Mouse (Mus musculus): ENCODE results near the gene Gad2.

The Gad2 gene

DNA sequence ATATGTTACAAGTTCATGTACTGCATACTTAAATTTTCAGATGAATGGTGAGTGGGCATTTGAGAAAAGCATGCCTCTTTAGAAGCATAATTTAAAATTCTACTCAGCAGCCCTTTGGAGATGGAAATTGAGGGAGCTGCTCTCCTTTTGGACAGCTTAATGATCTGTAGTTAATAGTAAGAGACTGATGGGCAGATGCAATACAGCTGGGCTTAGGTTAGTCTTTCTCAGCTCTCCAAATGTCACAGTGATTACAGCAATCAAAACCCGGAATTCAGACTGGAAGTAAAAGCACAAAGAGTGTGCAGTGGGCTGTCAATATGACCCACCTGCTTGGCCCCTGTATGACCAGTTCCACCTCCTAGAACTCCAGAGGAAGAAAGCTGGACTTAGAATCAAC lies 24.1 kb downstream of the Gad2 start:
- DNase-seq (ENCODE audit: low spot score), result no peak

DNA sequence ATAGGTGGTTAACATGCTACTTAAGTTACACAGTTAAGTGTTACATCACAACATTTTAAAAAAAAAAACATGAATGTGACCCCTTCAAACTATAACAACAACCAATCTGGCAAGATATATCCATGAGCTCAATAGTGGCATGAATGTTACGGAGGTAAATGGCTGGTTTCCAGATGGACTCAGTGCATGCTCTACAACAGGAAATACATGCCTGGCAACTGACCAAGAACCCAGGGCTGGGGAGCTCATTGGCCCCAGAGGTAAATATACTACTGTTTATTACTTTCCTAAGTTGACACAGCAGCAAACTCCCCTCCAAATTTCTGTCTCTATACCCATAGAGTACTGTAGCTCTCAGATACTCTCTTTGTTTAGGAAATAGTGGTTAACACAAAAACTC lies 26.4 kb downstream of the Gad2 start:
- DNase-seq (ENCODE audit: low spot score), result no peak

DNA sequence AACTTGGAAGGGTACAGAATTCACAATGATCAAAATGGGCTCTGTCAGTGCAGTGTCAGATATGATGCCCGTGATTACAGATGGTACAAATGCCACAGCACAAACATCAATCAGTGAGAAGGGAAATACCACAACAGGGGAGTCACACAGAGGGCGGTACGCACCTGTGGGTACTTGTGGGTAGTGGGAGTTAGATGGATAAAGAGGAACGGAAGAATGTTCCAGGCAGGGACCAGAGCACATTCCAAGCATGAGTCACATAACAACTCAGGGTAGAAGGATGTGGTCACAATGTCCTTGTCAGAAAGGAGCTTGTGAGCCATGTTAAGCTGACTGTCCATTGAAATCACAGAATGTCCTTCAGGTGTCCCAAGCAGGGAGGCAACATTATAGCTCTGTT lies 29.8 kb downstream of the Gad2 start:
- no peak for DNase-seq (ENCODE audit: low spot score)

DNA sequence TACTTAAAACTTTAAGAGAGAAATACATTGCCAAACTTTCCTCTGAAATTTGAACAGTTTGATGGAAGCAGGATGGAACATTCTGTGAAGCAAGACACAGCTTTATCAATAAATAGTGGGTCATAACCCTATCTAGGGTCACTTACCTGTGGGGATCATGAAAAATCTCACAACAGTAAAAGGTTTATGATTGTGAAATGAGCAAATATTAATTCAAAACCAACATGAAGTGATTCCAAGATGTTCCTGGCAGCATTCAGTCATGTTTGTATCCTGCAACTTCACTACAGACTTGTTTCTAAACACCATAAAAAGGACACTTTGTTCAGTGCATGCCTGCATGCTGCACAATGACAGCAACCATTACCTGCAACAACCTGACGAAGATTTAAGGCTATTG lies 41.7 kb downstream of the Gad2 start:
- DNase-seq (ENCODE audit: low spot score), result no peak

DNA sequence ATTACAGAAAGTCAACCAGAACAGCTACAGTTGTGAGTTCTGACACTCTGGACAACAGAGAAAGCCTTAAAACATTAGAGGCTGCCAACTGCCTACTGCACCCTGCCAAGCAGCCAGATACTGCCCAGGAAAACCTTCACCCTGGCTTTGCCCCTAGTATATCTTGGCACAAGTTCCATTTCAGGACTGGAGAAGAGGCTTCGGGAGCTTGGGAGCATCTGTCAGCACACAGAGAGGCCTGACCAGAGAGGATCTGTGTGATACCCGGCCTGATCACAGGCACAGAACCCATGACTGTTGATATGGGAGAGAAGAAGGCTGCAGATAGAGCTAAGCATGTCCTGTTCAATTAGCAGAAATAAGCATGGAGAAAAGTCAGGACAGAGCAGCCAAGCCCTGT lies 48.4 kb downstream of the Gad2 start:
- no peak for DNase-seq (ENCODE audit: low spot score)

DNA sequence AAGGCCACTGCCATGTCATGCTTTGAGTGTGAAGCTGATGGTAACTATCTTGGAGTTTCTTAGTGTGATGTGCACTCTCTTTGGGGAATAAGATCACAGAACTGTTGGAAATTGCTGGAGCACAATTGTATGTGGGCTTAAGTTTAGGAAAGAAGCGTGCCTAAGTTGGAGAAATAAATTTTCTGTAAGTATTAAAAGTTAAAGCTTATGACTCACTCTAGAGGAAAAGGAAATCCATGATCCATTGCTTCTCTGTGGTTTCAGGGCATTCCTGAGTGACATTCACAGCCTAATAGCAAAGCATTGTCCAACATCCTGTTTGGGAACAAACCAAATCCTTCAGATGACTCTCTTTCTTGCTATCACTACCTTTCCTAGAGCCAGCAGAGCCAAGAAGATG lies 49.3 kb downstream of the Gad2 start:
- no peak for DNase-seq (ENCODE audit: low spot score)

DNA sequence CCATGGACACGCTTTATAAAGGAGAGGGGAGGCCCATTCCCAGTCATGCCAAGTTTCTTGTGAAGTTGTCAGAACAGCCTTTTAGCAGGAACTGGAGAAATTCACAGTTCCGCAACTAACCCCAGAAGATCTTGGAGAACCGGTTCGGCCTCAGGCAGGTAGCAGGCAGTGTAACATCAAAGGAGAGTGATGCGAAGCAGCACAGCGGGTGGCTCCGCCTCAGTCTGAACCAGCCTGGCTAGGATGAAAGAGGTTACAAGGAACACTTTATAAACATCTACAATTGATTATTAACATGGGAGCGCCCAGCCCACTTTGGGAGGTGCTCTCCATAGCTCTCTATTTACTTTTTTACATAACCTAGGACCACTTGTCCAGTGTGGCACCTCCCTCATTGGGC lies 55.1 kb downstream of the Gad2 start:
- no peak for DNase-seq (ENCODE audit: low spot score)

DNA sequence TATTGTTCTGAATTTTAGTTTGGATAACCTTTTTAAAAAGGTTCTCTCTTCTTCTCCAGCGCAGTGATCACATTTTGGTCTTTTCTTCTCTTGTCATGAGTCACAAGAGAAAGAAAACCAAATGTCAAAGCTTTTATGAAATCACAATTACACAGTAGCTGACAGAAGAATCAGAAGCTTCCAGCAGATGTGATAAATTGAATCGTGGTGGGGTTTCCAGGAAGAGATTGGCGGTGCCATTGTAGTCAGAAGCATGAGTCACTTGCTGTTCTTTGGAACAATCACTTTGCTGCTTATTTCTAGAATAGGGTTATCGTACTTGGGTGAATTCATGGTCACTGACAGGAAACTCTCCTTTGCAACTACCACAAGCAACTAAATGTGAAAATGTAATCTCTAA lies 57.9 kb downstream of the Gad2 start:
- no peak for DNase-seq (ENCODE audit: low spot score)

DNA sequence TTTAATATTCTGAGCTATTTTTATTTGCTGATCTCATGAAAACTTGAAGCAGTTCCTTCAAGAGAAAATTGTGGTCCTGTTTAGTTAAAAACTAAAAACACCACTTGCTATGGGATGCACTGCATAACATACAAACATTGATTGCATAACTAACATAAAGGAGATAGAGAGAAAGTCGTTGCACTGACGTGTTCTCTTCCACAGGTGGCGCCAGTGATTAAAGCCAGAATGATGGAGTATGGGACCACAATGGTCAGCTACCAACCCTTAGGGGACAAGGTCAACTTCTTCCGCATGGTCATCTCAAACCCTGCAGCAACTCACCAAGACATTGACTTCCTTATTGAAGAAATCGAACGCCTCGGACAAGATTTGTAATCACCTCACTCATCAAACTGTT lies 68.0 kb downstream of the Gad2 start:
- no peak for DNase-seq (ENCODE audit: low spot score)

DNA sequence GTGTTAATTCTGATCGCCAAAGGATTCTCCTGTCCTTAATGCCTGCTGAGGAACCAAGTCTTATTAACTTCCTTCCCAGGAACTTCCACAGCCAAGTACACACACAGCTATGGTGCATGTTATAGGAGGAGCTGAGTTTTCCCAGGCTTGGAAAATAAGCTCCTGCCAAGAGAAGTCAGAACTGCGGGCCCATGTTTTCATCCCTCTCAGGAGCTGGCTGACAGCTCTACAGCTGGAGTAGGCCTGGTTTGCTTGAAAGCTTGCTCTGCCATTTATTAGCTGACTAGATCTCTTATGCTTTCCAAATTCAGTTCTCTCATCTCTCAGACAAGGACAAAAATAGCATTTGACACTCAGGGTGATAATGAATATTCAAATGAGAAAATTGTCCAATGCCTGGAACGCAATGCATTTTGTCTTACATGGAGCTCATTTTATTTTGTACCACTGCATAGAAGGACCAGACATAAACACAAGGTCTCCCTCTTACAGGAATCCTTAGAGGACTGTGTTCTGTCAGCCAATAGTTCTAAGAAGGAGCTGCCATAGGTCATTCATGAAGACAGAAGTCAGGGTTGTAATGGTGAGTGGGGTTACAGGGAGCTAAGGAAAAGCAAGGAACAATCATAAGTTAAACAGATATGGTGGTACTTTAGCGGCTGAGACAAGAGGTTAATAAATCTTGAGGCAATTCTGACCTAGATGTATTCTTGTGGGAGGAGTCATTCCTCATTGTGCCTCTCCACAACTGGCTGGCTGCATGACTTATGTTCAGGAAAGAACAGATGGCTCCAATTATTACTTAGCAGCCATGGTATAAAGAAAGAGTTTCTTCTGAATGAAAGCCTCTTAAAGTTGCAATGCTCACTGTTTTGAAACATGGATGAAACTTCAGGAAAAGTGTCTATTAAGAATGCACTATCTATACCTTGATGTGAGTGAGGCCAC lies 83.0 kb downstream of the Gad2 start:
- no peak for DNase-seq (ENCODE audit: low spot score)

DNA sequence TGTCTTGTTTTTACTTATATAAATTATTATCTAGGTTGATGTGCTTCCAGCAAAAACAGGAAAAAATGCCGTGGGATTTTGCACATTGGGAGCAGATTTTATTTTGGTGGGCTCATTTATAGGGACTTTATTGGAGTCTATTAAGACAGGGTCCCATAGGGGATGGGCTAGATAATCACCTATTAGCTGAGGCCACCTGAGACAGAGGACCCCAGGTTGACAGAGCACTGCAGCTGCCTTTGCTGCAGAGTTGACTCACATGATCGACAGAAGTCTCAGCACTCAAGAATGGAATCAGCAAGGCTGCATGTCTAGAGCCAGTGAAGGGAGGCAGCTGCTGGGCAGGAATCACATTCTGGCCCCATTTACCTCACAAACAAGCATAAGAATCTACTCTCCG lies 84.2 kb downstream of the Gad2 start:
- no peak for DNase-seq (ENCODE audit: low spot score)

DNA sequence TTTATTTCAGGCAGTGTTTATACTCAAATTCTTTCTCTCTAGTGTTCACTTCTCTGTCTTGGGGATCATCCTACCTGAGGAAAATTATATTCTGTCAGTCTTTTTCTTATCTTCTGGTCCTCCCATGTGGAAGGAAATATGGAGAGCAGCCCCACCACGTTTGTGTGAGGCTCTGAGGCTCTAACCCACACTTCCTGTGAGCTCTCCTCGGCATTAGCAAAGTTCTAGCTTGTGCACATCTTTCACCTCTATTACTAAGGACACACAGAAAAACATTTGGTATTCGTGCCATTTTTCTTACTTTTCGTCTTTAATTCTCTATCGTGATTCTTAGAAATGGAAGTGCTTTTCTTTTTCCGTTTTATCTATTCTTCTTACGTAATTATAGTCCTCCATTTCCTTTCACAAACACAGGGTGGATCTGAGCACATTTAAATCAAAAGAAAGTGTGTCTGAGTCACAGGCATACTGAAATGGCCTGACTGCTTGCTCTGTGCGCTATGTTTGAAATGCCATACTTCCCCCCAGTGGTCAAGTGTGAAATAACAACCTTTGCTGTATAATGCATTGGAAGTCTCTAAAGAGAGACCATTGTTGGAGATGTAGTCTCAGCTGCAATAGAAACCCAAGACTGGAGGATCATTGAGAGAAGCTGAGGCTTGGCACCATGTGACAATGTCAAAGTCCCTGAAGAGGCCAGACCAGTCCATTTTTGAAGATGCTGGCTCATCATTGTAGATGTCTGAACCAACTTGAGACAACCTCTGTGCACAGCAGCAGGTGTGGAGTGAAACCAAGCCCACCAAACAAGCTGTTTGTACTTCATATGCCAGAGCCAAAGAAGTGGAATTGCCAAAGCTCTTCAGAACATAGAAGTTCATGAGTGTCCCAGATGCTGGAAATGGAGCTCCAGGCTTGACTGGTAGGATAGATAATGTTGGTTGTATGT lies 99.8 kb downstream of the Gad2 start:
- no peak for DNase-seq (ENCODE audit: low spot score)

DNA sequence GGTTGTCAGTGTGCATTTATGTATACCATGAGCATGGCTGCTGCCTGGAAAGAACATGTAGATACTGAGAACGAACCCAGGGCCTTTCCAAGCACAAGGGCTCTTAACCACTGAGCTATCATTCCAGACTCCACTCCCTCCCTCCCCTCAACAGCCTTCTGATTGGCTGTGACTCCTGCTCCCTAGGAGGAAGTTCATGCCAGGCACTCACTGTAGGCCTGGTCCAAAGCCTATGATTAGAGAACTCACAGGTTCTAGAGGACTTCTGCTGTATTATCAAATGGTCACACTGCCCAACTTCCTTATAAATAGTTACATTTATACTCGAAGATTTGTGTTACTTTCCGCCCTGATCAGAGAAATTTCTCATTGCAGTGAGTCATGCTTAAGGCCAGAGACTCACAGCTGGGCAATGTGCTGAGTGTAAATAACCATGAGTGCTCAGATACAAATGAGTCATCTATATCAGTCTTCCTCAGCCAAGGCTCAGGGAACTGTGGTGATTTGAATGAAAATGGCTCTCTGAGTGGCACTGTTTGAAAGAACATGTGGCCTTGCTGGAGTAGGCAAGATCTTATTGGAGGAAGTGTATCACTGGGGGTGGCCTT lies 102.0 kb downstream of the Gad2 start:
- DNase-seq (ENCODE audit: low spot score), result no peak

DNA sequence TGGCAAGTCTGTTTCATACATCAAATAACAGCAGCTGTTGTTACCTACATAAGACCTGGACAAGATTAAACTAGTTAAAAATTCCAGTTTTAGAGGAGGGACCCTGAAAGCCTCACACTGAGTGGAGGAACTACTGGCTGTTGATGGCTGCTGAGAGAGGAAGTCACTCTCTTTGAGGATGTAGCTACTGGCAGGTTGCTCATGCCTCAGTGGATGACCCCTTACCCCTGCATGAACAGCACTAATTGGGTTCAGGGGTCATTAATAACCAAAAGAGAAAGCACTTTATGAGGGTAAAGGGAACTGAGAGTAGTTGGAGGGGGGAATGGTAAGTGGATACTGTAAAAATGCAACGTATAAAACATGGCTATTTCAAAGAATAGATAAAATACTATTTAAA lies 105.1 kb downstream of the Gad2 start:
- no peak for DNase-seq (ENCODE audit: low spot score)

DNA sequence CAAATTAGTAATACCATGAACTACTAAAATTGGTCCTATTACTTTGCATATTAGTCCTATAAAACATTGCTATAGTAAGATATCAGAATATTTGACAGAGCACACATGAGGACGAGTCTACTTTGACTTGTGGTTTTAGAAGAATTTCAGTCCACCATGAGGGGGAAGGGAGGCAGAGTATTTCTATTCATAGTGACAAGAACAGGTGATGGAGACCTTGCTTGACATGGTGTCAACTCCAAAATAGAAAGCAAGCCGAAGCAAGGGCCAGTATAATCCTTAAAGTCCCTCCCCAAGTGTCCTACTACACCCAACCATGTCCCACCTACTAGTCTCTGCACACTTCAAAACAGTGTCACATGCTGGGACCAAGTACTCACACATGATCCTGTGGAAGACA lies 114.1 kb downstream of the Gad2 start:
- DNase-seq (ENCODE audit: low spot score), result no peak

DNA sequence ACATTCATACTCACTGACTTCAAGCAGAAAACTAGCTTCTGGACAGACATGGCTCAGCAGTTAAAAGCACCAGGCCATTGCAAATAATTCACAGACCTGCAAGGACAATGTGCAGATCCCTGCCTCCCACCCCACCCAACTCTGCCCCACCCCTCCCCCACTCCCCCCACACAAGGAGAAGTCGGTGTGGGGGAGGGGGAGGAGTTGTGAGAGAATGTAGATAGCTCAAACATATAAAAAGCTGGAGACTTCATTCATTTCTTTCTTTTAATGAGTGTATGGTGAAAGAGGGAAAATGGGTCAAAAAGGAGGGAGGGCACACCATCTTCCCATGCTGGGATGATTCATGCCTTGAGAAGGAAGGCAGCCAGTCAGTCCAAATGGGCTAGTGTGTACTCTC lies 117.4 kb downstream of the Gad2 start:
- no peak for DNase-seq (ENCODE audit: low spot score)

DNA sequence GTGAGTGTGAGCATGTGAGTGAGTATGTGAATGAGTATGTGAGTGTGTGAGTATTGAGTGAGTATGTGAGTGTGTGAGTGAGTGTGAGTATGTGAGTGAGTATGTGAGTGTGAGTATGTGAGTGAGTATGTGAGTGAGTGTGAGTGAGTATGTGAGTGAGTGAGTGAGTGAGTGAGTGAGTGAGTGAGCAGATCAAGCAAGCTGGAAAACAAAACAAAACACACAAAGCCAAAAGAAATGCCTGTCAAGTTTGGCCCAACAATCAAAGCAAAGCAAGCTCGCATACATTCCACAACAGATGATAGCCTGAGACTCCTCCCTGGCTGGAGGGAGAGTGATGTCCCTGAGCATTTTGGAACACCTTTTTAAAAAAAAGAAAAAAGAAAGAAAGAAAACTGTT lies 118.4 kb downstream of the Gad2 start:
- no peak for DNase-seq (ENCODE audit: low spot score)

DNA sequence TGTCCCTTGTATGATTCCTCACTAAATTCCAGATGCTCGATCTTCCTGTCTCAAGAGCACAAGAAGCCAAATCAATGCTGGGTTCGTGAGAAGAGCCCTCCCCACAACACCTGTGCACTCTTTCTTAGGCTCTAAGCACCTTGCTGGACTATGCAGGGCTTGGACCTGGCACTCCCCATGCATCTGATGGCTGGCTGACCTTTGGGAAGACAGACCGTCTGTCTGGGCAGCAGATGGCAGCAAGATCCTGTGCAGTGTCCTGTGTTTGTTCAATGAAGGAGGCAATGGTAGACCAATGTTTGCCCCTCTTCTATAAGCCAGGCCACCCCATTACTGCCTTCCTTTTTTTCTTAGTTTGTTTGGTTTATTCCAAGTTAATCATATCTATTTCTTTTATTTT lies 119.2 kb downstream of the Gad2 start:
- DNase-seq (ENCODE audit: low spot score), result no peak

Measured in ovary, adult 18-20 months (tissue).